Mouse (Mus musculus) pancreas, adult 10 weeks (tissue): ENCODE measurements around the gene Slc6a15. TPM values are rescaled to one million over a fixed set of nuclear protein-coding genes. Genes with fewer than 3 reads are reported as not detected.

Experiments used
- polyA plus RNA-seq: library from polyadenylated mRNA; stranded (reverse); fragments of 350-450 nt; fragmentation: Illumina TruSeq; extraction: RNeasy Lipid Tissue Mini Kit (QIAGEN cat#74804); gene quantifications from one replicate; pipeline ENCODE4 v1.2.3, GENCODE M21; 2015; ENCODE audit warnings: low read depth, low replicate concordance; ENCODE audit not compliant: insufficient read depth

Slc6a15 gene
- 0.81 TPM for polyA plus RNA-seq

GRCm38 (mm10) chr10:103367371-103368295 is at the start of gene Slc6a15:
TSS of gene Slc6a15 (plus strand) at chr10:103367783.

Other genes with a start within 250 kb of the Slc6a15 start
- gene Lrriq1, start 131.5 kb upstream of the Slc6a15 start, polyA plus RNA-seq, result not detected